Mouse (Mus musculus) bone marrow, adult 2 months (tissue): Measurements from ENCODE around the gene Klhl41. TPM values are rescaled to one million over a fixed set of nuclear protein-coding genes. Genes with fewer than 3 reads are reported as not detected.
"Not testable (repeated sequence)": the region's sequence is repeated elsewhere in the genome, so short reads cannot be mapped to it uniquely, and the experiment has no call there.

Experiments used
- H3K27ac ChIP-seq: fragments of 200-500 bp; 2 replicates; pipeline ENCODE4 v1.5.1; 2012; ENCODE audit warnings: low read depth, mild to moderate bottlenecking, control low read depth, inconsistent platforms, low read length; ENCODE audit not compliant: control insufficient read depth, poor library complexity, insufficient read depth
- H3K4me1 ChIP-seq: fragments of 200-500 bp; 2 replicates; pipeline ENCODE4 v1.6.1; 2011; ENCODE audit warnings: low read length; ENCODE audit not compliant: control insufficient read depth, insufficient read depth
- H3K4me3 ChIP-seq: fragments of 200-500 bp; replicated peaks from 2 replicates; pipeline ENCODE3; 2011; ENCODE audit warnings: mild to moderate bottlenecking, low read depth, low read length, control low read depth; ENCODE audit not compliant: control insufficient read depth
- CTCF ChIP-seq: fragments of 200-500 bp; IDR thresholded peaks from 2 replicates; pipeline ENCODE4 v1.5.1; 2011; ENCODE audit warnings: low read length, control low read depth; ENCODE audit not compliant: control insufficient read depth, insufficient read depth
- POLR2A ChIP-seq: fragments of 200-500 bp; IDR thresholded peaks from 2 replicates; pipeline ENCODE4 v1.6.1; 2011; ENCODE audit warnings: low read depth, mild to moderate bottlenecking, control low read depth, low read length, borderline replicate concordance; ENCODE audit not compliant: control insufficient read depth
- WGBS: fragments of 180-500 bp; shearing (Covaris S2); methylation state at CpG from one replicate; pipeline ENCODE4 v1.1.7; 2018; 5-methylcytosine and 5-hydroxymethylcytosine counted together
- polyA plus RNA-seq: library from polyadenylated mRNA; stranded (reverse); fragments of >200 nt; gene quantifications from 2 replicates; pipeline ENCODE4 v1.2.4, GENCODE M21; 2011; ENCODE audit warnings: low replicate concordance; ENCODE audit not compliant: missing spikeins, insufficient read depth, insufficient read length

The Klhl41 gene
- polyA plus RNA-seq, 1 experiment: 0.60 TPM

- TF ChIP-seq POLR2A (no peak), CTCF (no peak)
- 87% methylated on average over 9 of the region's 9 CpGs for WGBS
- H3K27ac ChIP-seq: no peak overlapping the region
- H3K4me1 ChIP-seq: no peaks in the 10 kb centered on the region
- H3K4me3 ChIP-seq: no peak overlapping the region
Measured at GRCm38 (mm10) chr2:69675266-69675665, 5.3 kb downstream of the Klhl41 start.

DNA sequence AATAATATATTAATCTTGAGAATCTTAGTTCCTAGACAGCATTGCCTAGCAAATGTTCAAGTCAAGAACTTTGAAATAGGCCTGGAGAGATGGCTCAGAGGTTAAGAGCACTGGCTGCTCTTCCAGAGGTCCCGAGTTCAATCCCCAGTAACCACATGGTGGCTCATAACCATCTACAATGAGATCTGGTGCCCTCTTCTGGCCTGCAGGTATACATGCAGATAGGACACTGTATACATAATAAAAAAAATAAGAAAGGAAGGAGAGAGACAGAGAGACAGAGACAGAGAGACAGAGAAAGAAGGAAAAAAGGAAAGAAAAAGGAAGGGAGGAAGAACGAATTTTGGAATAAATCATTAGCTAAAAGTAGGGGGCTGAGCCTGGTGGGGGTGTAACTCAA lies 6.8 kb downstream of the Klhl41 start:
- TF ChIP-seq POLR2A (no peak), CTCF (no peak)
- 29% methylated on average over 2 of the region's 2 CpGs for WGBS

GRCm38 (mm10) chr2:69677215-69677614 lies 7.3 kb downstream of the Klhl41 start:
- WGBS: 63% methylated on average over 2 of the region's 2 CpGs
- H3K4me1 ChIP-seq, H3K4me3 ChIP-seq, H3K27ac ChIP-seq: not testable (repeated sequence)

More for the DNA sequence above, 6.8 kb downstream of the Klhl41 start:
- no peak overlapping the region for H3K27ac ChIP-seq
- no peaks in the 10 kb centered on the region for H3K4me1 ChIP-seq
- no peak overlapping the region for H3K4me3 ChIP-seq

GRCm38 (mm10) chr2:69679990-69680389 lies 10.1 kb downstream of the Klhl41 start:
- no peaks in the 10 kb centered on the region for H3K4me1 ChIP-seq
- no peak overlapping the region for H3K27ac ChIP-seq
- no peak overlapping the region for H3K4me3 ChIP-seq
- no peak for TF ChIP-seq CTCF
- no peak for TF ChIP-seq POLR2A
- WGBS: 64% methylated on average over 6 of the region's 6 CpGs

DNA sequence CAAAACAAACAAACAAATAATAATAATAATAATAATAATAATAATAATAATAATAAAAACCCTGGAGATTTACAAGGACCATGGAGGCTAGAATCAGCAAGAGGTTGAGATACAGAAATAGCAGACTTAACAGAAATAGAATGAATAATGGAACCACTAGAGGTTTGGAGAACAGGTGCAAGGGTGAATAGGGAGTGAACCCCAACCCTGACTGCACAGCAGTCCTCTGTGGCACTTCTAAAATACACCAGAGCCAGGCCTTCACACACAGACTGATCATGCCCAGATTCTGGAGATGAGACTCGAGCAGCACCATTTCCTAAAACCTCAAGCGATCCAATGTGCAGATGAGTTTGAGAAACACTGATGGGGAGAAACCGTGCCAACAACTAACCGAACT lies 12.0 kb downstream of the Klhl41 start:
- TF ChIP-seq POLR2A (no peak), CTCF (no peak)
- Histone ChIP-seq H3K4me3 (no peak overlapping the region), H3K27ac (no peak overlapping the region), H3K4me1 (no peaks in the 10 kb centered on the region)
- WGBS: 80% methylated on average over 4 of the region's 4 CpGs

DNA sequence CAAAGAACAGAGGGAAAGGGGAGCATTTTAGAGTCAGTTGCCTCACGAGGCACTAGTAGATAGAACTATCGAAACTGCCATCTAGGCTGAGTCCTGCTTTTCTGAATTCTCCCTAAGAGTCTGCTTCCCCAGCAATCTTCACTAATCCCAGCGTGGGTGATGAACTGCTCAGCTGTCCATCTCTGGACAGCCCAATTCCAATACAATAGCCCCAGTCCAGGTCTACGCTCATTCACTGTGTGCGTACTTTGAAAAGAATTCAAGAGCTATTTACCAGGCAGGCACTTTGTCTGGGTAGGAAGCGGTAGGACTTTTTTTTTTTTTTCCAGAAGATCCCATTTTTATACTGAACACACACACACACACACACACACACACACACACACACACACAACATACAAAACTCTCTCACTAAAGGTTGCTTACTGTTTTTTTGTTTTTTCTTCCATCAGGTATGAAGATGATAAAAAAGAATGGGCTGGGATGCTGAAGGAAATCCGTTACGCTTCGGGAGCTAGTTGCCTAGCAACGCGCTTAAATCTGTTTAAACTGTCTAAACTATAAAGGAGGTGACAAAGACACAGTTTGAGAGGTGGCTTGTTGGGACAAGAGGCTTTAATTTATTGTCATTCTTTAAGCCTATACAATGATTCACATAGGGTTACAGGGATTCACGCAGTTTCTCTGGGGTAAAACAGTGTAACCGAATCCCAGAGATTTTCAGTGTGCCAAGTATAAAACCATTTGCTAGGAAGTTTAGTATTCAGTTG lies 13.3 kb downstream of the Klhl41 start:
- 91% methylated on average over 13 of the region's 13 CpGs for WGBS
- Histone ChIP-seq H3K4me3 (no peak overlapping the region), H3K4me1 (no peaks in the 10 kb centered on the region), H3K27ac (no peak overlapping the region)
- TF ChIP-seq POLR2A (no peak), CTCF (no peak)

DNA sequence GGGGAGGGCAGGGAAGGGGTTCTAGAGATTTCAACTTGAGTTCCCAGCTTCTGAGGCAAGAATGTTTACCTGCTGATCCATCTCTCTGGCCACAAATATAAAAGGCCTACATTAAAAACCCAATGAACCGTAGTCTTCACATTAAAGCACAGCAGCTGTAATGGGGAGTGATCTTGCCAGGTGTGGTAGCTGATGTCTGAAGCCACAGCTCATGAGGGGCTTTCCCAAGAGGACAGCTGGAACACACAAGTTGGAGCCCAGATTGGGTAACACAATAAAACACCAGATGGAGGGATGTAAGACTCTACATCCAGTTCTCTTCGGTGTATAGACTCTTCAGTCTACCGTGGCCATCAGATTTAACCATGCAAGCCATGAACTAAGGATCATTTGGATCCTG lies 14.6 kb downstream of the Klhl41 start:
- TF ChIP-seq POLR2A: no peak
- TF ChIP-seq CTCF: no peak
- Histone ChIP-seq H3K4me1 (no peaks in the 10 kb centered on the region), H3K4me3 (no peak overlapping the region), H3K27ac (no peak overlapping the region)
- 76% methylated on average over 3 of the region's 3 CpGs for WGBS

GRCm38 (mm10) chr2:69690214-69690613 lies 20.3 kb downstream of the Klhl41 start:
- H3K27ac ChIP-seq: no peak overlapping the region
- 91% methylated on average over 3 of the region's 3 CpGs for WGBS
- H3K4me1 ChIP-seq: no peaks in the 10 kb centered on the region
- no peak for TF ChIP-seq CTCF
- no peak for TF ChIP-seq POLR2A
- no peak overlapping the region for H3K4me3 ChIP-seq

GRCm38 (mm10) chr2:69690843-69691242 lies 20.9 kb downstream of the Klhl41 start:
- WGBS: 90% methylated on average over 6 of the region's 6 CpGs
- Histone ChIP-seq H3K4me1 (no peaks in the 10 kb centered on the region), H3K27ac (no peak overlapping the region), H3K4me3 (no peak overlapping the region)
- TF ChIP-seq CTCF: no peak
- no peak for TF ChIP-seq POLR2A
